Mouse (Mus musculus): ENCODE results near the gene Gm17535. TPM values are rescaled to one million over a fixed set of nuclear protein-coding genes. Genes with fewer than 3 reads are reported as not detected.
A peak's percentile ranks its signal among the peaks of the same experiment; 100 is the strongest.
"Not testable (repeated sequence)": the region's sequence is repeated elsewhere in the genome, so short reads cannot be mapped to it uniquely, and the experiment has no call there.

The Gm17535 gene
- not detected in 2 replicates for polyA plus RNA-seq (2016; fragmentation: Nextera tagmentation; extraction: Ambion mirVana)

GRCm38 (mm10) chr9:3034299-3034698 lies at the start of gene Gm17535:
Gene Gm17535 (plus strand): TSS chr9:3034599.
- H3K27ac ChIP-seq; DNase-seq (ENCODE audit: low spot score): not testable (repeated sequence)
- WGBS: 57% methylated on average over 1 of the region's 8 CpGs

GRCm38 (mm10) chr9:3000445-3000972 lies 33.9 kb upstream of the Gm17535 start, which contains the start of gene Gm10722:
Gene Gm10722 (plus strand): TSS chr9:3000922.
- not testable (repeated sequence) for H3K27ac ChIP-seq; H3K4me3 ChIP-seq; H3K9me3 ChIP-seq (replicated peaks); H3K4me1 ChIP-seq; H3K36me3 ChIP-seq; H3K27me3 ChIP-seq (ENCODE audit: low read depth, poor library complexity, severe bottlenecking)
- WGBS: 75% methylated on average over 12 of the region's 12 CpGs
- peak; percentile 27 for DNase-seq (ENCODE audit: low spot score)

More at GRCm38 (mm10) chr9:3034299-3034698, at the start of gene Gm17535:
- not testable (repeated sequence) for H3K27me3 ChIP-seq (ENCODE audit: low read depth, poor library complexity, severe bottlenecking); H3K4me3 ChIP-seq; H3K4me1 ChIP-seq; H3K9me3 ChIP-seq (replicated peaks); H3K36me3 ChIP-seq

GRCm38 (mm10) chr9:3001006-3001405 lies 33.4 kb upstream of the Gm17535 start:
- WGBS: 66% methylated on average over 8 of the region's 8 CpGs
- H3K27me3 ChIP-seq (ENCODE audit: low read depth, poor library complexity, severe bottlenecking); H3K4me3 ChIP-seq; H3K4me1 ChIP-seq; H3K27ac ChIP-seq; DNase-seq (ENCODE audit: low spot score); H3K9me3 ChIP-seq (replicated peaks); H3K36me3 ChIP-seq: not testable (repeated sequence)

- DNase-seq (ENCODE audit: low spot score): peak; percentile 14
- H3K27me3 ChIP-seq (ENCODE audit: low read depth, poor library complexity, severe bottlenecking); H3K4me3 ChIP-seq; H3K36me3 ChIP-seq; H3K27ac ChIP-seq; H3K9me3 ChIP-seq (replicated peaks); H3K4me1 ChIP-seq: not testable (repeated sequence)
- WGBS: 69% methylated on average over 9 of the region's 11 CpGs
Observed at GRCm38 (mm10) chr9:3001948-3002659, 32.3 kb upstream of the Gm17535 start.

GRCm38 (mm10) chr9:3002794-3003396 lies 31.5 kb upstream of the Gm17535 start, which contains the start of gene Gm11168:
Gene Gm11168 (plus strand): TSS chr9:3003346.
- 77% methylated on average over 6 of the region's 14 CpGs for WGBS
- H3K36me3 ChIP-seq; H3K9me3 ChIP-seq (replicated peaks); H3K4me1 ChIP-seq; H3K27ac ChIP-seq; DNase-seq (ENCODE audit: low spot score); H3K27me3 ChIP-seq (ENCODE audit: low read depth, poor library complexity, severe bottlenecking); H3K4me3 ChIP-seq: not testable (repeated sequence)

- 86% methylated on average over 1 of the region's 5 CpGs for WGBS
- H3K27ac ChIP-seq; DNase-seq (ENCODE audit: low spot score); H3K27me3 ChIP-seq (ENCODE audit: low read depth, poor library complexity, severe bottlenecking); H3K4me3 ChIP-seq; H3K36me3 ChIP-seq; H3K4me1 ChIP-seq; H3K9me3 ChIP-seq (replicated peaks): not testable (repeated sequence)
Observed at GRCm38 (mm10) chr9:3006179-3006578, 28.2 kb upstream of the Gm17535 start.

GRCm38 (mm10) chr9:3006636-3007035 lies 27.8 kb upstream of the Gm17535 start:
- H3K27ac ChIP-seq; H3K9me3 ChIP-seq (replicated peaks); DNase-seq (ENCODE audit: low spot score); H3K4me1 ChIP-seq; H3K27me3 ChIP-seq (ENCODE audit: low read depth, poor library complexity, severe bottlenecking); H3K4me3 ChIP-seq; H3K36me3 ChIP-seq: not testable (repeated sequence)
- WGBS: 72% methylated on average over 8 of the region's 8 CpGs

GRCm38 (mm10) chr9:3007272-3007671 lies 27.1 kb upstream of the Gm17535 start:
- not testable (repeated sequence) for H3K27ac ChIP-seq; DNase-seq (ENCODE audit: low spot score); H3K4me3 ChIP-seq; H3K4me1 ChIP-seq; H3K27me3 ChIP-seq (ENCODE audit: low read depth, poor library complexity, severe bottlenecking); H3K36me3 ChIP-seq; H3K9me3 ChIP-seq (replicated peaks)
- WGBS: 79% methylated on average over 8 of the region's 9 CpGs

GRCm38 (mm10) chr9:3009331-3009730 lies 25.1 kb upstream of the Gm17535 start:
- H3K4me1 ChIP-seq; H3K27me3 ChIP-seq (ENCODE audit: low read depth, poor library complexity, severe bottlenecking); H3K9me3 ChIP-seq (replicated peaks); H3K27ac ChIP-seq; DNase-seq (ENCODE audit: low spot score); H3K4me3 ChIP-seq; H3K36me3 ChIP-seq: not testable (repeated sequence)
- WGBS: no CpG with 5 or more reads among the region's 5 CpGs

- H3K36me3 ChIP-seq; DNase-seq (ENCODE audit: low spot score); H3K4me1 ChIP-seq; H3K9me3 ChIP-seq (replicated peaks); H3K27ac ChIP-seq; H3K27me3 ChIP-seq (ENCODE audit: low read depth, poor library complexity, severe bottlenecking); H3K4me3 ChIP-seq: not testable (repeated sequence)
- 80% methylated on average over 3 of the region's 7 CpGs for WGBS
Observed at GRCm38 (mm10) chr9:3012054-3012621, 22.3 kb upstream of the Gm17535 start.

- DNase-seq (ENCODE audit: low spot score); H3K27me3 ChIP-seq (ENCODE audit: low read depth, poor library complexity, severe bottlenecking); H3K4me1 ChIP-seq; H3K9me3 ChIP-seq (replicated peaks); H3K27ac ChIP-seq; H3K36me3 ChIP-seq; H3K4me3 ChIP-seq: not testable (repeated sequence)
- no CpG with 5 or more reads among the region's 11 CpGs for WGBS
Observed at GRCm38 (mm10) chr9:3012733-3013279, 21.6 kb upstream of the Gm17535 start, which contains the start of gene Gm10721. Gene Gm10721 (plus strand): TSS chr9:3013140.

GRCm38 (mm10) chr9:3015354-3015753 lies 19.0 kb upstream of the Gm17535 start, which contains the start of gene Gm10720:
Gene Gm10720 (plus strand): TSS chr9:3015654.
- not testable (repeated sequence) for DNase-seq (ENCODE audit: low spot score); H3K27me3 ChIP-seq (ENCODE audit: low read depth, poor library complexity, severe bottlenecking); H3K9me3 ChIP-seq (replicated peaks); H3K4me1 ChIP-seq; H3K27ac ChIP-seq; H3K36me3 ChIP-seq; H3K4me3 ChIP-seq
- 70% methylated on average over 5 of the region's 9 CpGs for WGBS

- H3K4me3 ChIP-seq; H3K4me1 ChIP-seq; DNase-seq (ENCODE audit: low spot score); H3K36me3 ChIP-seq; H3K9me3 ChIP-seq (replicated peaks); H3K27ac ChIP-seq; H3K27me3 ChIP-seq (ENCODE audit: low read depth, poor library complexity, severe bottlenecking): not testable (repeated sequence)
- WGBS: 76% methylated on average over 6 of the region's 6 CpGs
Observed at GRCm38 (mm10) chr9:3015896-3016295, 18.5 kb upstream of the Gm17535 start.

All from limb, embryonic 10.5 days (tissue).